Mouse (Mus musculus) mature B cell (primary cell): ENCODE data around the gene Sav1.

Source experiments
- in situ Hi-C: fragments of 300-500 bp; cut with MboI; formaldehyde crosslinking; loops from 2 replicates; pipeline ENCODE4 v1.14.3; 2019

The Sav1 gene

DNA sequence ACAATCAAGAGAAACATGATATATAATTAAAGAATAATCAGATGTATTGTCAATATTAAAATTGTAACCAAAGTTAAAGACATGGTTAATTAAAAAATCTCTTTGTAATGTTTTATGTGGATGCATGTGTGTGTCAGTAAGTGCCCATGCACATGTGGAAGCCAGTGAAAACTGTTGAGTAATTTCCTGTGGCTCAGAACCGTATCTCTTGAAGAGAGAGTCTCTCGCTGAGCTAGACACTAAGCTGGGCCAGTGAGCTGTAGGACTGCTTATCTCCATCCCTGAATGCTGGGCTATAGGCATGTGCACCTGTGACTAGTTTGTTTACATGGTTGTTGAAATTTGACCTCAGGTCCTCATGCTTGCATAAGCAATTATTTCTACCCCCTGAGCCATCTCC lies 29.4 kb downstream of the Sav1 start:
- in situ Hi-C loops = no loop called here

DNA sequence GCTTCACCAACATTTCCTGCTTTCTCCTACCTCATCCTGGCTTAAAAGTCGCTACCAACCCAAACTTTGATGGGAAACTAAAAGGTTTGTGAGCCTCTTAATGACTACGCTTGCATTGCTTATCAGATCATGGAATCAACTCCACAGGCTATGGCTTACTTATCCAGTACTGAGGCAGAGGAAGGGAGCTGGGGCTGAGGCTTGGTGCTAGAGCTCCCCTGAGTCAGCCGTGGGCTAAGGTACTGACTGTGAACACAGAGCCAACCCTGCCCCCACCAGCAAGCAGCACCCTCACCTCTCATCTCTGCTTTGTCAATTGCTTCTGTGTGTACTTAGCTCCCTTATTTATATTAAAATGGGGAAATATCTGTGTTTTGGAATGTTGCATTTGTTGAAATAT lies 39.3 kb downstream of the Sav1 start:
- in situ Hi-C loops = no loop called here

- in situ Hi-C loops = no loop called here
These were observed 40.9 kb downstream of the Sav1 start for GRCm38 (mm10) chr12:69945861-69946260.

DNA sequence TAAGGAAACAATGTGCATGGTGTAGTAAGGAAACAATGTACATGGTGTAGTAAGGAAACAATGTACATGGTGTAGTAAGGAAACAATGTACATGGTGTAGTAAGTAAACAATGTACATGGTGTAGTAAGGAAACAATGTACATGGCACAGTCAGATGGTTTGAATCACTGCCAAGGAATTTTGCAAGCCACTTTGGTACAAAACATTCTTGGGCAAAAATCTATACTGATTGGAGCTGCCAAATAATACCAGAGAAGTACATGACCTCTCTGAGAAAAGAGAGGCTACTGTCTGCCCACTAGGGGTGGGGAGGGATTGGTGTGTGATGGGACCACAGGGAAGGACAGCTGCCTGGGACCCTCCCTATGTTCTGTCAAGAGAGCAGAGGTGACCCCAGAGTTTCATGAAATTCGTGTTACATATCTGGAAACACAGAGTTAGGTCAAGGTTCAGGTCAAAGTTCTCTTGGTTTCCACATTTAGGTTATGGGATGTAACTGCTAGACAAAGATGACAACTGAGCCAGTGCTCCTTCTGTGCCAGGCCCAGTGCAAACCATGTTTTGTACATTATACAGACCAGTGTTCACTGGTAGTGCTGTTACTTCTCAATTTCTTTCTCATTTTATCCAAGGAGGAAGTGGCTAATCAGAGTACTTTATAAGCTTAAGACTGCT lies 45.0 kb downstream of the Sav1 start:
- in situ Hi-C loops = no loop called here

GRCm38 (mm10) chr12:69939291-69939690 lies 47.5 kb downstream of the Sav1 start:
- in situ Hi-C loops = no loop called here

- in situ Hi-C loops = no loop called here
These were observed 49.1 kb downstream of the Sav1 start for GRCm38 (mm10) chr12:69937731-69938130.

DNA sequence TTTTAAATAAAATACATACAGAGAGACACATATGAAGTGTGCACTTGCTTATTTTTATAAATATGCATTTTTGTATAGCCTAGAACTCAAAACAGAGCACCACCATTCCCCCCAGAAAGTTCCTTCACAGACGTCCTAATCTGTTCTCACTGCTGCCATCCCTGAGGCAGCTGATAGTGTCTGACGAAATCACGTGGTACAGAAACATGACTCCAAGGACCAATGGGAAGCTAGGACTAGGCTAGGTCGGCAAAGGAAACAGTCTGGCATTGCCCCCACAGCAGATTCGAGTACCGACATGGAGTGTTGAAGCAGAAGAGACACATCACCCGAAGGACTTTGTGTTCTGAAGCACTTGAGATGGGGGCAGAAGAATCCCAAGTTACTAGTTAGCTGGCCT lies 60.1 kb downstream of the Sav1 start:
- in situ Hi-C loops = no loop called here

DNA sequence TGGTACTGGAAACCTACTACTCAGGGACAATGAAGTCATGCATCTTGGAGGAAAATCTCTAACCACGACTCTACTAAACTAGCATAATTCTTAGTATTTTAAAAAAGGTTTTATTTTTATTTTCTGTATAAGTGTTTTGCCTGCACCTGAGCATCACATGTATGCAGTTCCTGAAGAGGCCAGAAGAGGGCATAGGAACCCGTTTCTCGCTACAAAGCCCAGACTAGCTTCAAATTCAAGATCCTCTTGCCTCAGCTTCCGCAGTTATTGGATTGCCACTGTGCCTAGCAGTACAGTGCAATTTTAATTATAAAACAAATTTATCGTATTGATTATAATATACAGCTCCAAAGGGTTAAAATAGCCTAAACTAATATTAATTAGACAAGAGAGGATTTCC lies 62.8 kb downstream of the Sav1 start:
- in situ Hi-C loops = no loop called here

GRCm38 (mm10) chr12:69923603-69924002 lies 63.2 kb downstream of the Sav1 start:
- in situ Hi-C loops = no loop called here

- in situ Hi-C loops = no loop called here
These were observed 63.7 kb downstream of the Sav1 start for GRCm38 (mm10) chr12:69923128-69923527.

DNA sequence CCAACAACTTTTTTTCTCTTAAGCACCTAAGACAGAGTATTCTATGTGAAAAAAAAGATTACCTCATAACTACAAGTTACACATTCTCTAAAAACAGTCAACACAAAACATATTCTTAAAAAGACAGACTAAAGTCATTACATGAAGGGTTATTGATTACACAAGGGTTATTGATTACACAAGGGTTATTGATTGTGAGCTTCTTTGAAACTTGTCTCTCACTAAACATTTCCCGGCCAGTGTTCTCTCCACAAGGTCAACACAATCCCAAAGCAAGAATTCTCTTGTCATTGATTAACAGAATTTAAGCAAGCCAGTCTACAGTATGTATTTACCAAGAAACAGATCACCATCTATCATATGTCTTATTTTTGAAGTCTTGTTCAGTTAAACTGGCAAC lies 64.7 kb downstream of the Sav1 start:
- in situ Hi-C loops = no loop called here

DNA sequence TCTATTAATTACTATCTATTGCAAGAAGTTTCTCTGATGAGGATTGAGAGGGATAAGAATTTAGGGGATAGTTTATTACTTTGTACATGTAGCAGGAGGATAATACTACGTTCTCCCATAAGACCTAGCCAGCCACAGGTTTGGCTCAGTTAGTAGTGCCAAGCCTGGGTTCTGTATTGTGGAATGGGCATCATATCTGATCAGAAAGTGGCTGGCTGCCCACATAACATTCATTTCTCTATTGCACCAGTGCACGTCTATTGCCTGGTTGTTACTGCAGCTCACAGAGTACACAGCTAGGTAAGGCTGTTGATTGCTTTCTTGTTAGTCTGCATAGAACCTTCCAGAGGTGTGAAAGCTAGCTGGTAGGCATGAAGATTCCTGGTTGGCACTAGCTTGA lies 68.9 kb downstream of the Sav1 start:
- in situ Hi-C loops = no loop called here
